Mouse (Mus musculus) frontal cortex, postnatal 14 days (tissue): Measurements from ENCODE around the gene Evc2.

Source experiments
- DNase-seq, 2 experiments: peaks; one replicate each; pipeline ENCODE4 v3.0.0; 2022; ENCODE audit warnings: low spot score in 2 of 2

The Evc2 gene

GRCm38 (mm10) chr5:37365751-37366150 is 27.5 kb downstream of the Evc2 start:
- no peak for DNase-seq

GRCm38 (mm10) chr5:37368796-37369195 is 30.5 kb downstream of the Evc2 start:
- DNase-seq, result no peak

GRCm38 (mm10) chr5:37377376-37377775 is 39.1 kb downstream of the Evc2 start:
- no peak for DNase-seq

- DNase-seq, result no peak
Measured at GRCm38 (mm10) chr5:37380641-37381040, 42.3 kb downstream of the Evc2 start.

- DNase-seq, result no peak
Measured at GRCm38 (mm10) chr5:37383570-37383969, 45.3 kb downstream of the Evc2 start.

- DNase-seq, result no peak
Measured at GRCm38 (mm10) chr5:37388646-37389045, 50.3 kb downstream of the Evc2 start.

GRCm38 (mm10) chr5:37389808-37390495 is 51.7 kb downstream of the Evc2 start:
- DNase-seq, result no peak

- no peak for DNase-seq
Measured at GRCm38 (mm10) chr5:37390923-37391322, 52.6 kb downstream of the Evc2 start.

GRCm38 (mm10) chr5:37391901-37392300 is 53.6 kb downstream of the Evc2 start:
- no peak for DNase-seq

- no peak for DNase-seq
Measured at GRCm38 (mm10) chr5:37395172-37396030, 57.1 kb downstream of the Evc2 start.

- no peak for DNase-seq
Measured at GRCm38 (mm10) chr5:37419028-37419427, 80.7 kb downstream of the Evc2 start.

GRCm38 (mm10) chr5:37427210-37427609 is 88.9 kb downstream of the Evc2 start:
- no peak for DNase-seq

GRCm38 (mm10) chr5:37435417-37435816 is 97.1 kb downstream of the Evc2 start:
- DNase-seq, result no peak

- no peak for DNase-seq
Measured at GRCm38 (mm10) chr5:37442767-37443166, 104.5 kb downstream of the Evc2 start.

GRCm38 (mm10) chr5:37447546-37447945 is 109.2 kb downstream of the Evc2 start:
- no peak for DNase-seq

- DNase-seq, result no peak
Measured at GRCm38 (mm10) chr5:37456590-37456989, 118.3 kb downstream of the Evc2 start.

GRCm38 (mm10) chr5:37457191-37457590 is 118.9 kb downstream of the Evc2 start:
- DNase-seq, result no peak

- DNase-seq, result no peak
Measured at GRCm38 (mm10) chr5:37457831-37458230, 119.5 kb downstream of the Evc2 start.

- no peak for DNase-seq
Measured at GRCm38 (mm10) chr5:37458236-37458635, 119.9 kb downstream of the Evc2 start.

- DNase-seq, result peak; percentile 7 to 15
Measured at GRCm38 (mm10) chr5:37465461-37465860, 127.2 kb downstream of the Evc2 start.

GRCm38 (mm10) chr5:37467646-37468045 is 129.3 kb downstream of the Evc2 start:
- DNase-seq, result no peak

GRCm38 (mm10) chr5:37469031-37469430 is 130.7 kb downstream of the Evc2 start:
- DNase-seq, result no peak

- DNase-seq, result no peak
Measured at GRCm38 (mm10) chr5:37471584-37471983, 133.3 kb downstream of the Evc2 start.
